Mouse (Mus musculus) induced T-regulatory cell, adult 2 months (primary cell): ENCODE data around the gene C1qb.

ENCODE experiments used
- DNase-seq: peaks from one replicate; pipeline ENCODE4 v3.0.0-alpha.2; 2012; ENCODE audit warnings: low read depth

C1qb gene

DNA sequence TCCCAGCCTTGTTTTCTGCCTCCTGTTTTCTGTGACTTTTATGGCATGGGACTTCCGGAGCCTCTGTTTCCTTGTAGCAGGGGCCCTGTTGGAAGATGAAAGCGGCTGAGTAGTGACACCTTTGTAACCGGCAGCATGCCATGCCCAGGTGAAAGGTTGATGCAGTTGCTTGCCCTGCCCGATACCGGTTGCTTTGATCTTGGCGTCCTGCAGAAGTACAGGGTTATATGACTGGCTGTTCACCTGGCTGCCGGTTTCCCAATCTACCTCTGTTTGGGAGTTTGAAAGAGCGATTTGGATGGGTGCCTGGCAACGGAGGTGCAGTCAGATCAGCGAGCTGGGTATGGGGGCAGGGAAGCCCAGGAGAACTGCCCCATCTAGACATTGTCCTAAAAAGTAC, 43.2 kb downstream of the C1qb start:
- no peak for DNase-seq

DNA sequence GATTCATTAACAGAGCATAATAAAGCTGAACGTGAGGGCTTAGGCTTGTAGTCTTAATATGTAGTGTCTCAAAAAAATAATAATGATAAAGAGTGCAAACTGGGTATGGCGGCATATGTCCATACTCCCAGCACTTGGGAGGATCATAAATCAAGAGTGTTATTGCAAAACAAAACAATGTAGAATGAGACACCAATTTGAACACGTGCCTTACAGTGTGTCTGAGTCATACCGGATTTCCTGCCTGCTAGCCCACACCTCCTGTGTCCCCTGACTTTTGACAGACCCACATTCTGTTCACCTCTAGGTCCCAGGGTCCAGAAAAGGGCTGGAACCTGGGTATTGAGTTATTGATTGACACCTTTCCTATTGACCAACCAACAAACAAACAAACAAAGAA, 44.0 kb downstream of the C1qb start:
- peak; percentile 20 for DNase-seq

DNA sequence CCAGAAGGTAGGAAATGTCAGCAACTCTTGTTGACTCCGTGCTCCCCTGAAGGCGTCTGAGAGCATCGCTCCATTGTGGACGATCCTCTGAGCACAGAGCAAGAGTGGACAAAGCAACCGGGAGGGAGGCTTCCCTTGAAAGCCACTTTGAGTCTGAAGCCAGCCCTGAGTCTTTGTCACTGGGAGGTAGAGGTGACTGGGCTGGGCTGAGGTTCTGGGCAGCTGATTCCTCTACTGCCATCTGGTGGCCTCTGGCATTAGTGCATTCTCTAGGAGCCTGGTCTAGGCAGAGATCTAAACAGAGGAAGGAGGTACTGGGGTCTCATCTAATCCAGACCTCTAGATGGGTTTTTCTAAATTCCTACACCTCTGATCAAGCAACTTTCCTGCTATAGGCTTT, 44.9 kb downstream of the C1qb start:
- DNase-seq = peak; percentile 79

DNA sequence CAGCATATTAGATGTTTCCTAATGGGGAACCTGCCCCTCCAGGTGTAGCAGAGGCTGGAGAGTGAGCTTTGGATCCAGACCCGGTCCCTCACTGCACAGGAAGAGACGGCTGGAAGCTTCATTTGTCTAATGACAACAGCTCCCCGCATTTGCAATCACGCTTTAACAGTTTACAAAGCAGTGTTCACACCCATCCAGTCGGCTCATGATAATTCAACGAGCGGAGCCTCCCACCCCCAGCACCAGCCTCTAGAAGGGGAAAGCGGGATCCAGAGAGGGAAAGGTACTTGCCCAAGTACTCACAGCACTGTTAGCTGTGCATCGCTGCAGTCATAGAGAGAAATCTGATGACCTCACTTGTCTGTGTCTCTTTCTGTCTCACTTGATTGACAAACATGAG, 47.5 kb downstream of the C1qb start:
- no peak for DNase-seq

DNA sequence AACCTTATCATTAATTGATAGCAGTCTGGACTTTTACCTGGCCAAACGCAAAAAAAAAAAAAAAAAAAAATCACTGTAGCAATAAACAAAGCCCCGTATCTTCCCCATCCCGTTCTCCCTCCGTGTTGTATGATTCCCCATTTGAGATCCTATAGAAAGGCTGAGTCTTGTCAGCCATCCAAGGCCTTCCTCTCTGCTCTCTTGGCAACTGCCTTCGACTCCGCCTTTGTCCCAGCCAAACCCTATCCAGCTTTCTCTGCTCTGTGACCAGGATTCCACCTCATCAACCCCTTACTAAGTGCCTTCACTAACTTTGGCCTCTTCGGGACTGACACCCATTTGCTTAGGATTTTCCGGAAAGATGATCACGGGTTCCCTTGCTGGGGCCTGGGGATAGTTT, 48.0 kb downstream of the C1qb start:
- DNase-seq = no peak

DNA sequence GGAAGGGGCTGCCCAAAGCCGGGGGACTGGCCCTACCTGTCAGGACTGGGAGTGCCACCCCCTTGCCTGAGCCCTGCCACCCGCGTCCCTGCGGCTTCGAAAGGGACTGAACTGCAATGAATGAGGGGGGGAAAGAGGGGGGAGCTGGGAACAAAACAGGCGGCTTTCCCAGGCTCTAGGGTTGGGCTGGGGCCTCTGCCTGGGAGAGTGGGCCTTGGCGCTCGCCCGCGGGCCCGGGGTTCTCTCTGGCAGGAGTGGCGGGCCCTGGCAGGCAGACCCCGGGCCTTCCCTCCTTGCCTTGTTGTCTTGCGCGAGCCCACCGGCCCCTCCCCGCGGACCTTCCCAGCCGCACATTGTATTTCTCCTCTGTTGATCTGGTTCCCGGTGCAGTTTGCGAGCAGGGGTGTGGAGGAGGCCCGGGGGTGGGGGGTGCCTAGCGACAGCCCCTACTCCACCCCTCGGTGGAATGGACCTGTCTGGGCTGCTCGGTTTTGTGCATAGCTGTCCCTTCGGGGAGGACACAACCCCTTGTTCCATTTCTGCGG, 49.5 kb downstream of the C1qb start:
- DNase-seq = no peak

DNA sequence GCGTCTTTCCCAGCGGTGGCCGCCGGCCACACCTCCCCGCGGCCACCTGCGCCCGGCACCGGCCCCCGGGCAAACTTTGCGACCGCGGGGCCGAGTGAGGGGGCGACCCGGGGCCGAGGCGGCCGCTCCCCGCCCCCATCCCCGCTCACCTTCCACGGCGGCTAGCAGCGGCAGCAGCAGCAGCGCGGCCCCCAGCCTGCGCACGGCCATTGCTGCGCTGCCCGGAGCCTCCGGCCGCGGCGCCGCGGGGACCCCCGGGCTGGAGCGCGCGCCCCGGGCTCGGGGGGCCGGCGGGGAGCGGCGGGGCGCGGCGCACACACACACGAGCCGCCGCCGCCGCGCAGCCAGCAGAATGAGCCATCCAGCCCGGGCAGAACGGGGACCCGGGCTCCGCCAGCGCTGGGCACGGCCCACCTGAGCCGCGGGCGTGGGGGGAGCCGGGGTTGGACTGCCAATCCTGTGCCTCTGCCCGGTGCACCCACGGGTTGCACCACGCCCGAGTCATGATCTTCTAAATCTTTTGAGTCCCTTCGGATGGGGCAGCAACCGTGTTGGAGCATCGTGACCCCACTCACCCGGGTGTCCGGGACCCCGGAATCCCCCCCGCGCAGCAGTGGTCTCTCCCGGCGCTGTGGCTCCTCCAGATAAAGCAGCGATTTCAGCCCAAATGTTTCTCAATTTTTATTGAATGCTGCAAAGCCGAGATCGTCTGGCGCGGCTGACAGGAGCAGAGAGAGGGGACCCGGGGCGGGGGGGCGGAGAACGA, 50.2 kb downstream of the C1qb start, which contains the start of gene Ephb2:
Ephb2 (minus strand) TSS at position 368 of the 766 bp plus-strand sequence.
- peak; percentile 50 for DNase-seq

DNA sequence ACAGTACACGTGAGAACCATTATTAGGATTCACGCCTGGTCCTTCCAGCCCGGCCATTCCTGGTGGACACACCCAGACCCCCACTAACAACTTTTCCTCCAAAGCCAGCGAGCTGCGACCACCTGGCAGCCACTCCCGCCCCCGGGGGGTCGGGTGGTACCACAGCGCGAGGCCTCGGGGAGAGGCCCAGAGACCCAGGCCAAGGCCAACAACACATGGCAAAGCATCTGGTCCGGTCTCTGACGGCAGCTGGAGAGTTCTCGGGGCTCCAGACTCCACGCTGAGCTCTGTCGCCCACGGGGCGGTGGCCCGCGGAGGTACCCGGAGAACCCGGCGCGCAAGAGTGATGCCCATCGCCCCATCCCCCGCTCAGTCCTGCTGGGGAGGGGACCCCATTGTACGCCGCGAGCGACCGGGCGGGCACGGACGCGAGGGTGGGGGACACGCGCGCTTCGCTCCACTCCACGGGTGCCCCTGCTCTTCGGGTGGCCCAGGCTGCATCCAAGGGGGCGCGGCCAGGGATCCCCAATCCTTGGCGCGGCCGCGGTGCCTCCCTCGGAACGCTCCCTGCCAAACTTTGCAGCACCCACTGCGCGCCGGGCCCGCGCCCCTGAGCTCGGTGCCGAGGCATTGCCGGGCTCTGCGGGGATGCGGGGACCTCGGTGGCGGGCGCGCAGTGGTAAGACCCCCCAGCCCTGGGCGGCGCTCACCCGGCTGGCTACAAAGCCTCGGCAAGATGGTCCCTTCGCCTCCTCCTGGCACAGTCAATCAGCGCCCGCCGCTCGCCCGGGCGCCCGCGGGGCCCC, 51.0 kb downstream of the C1qb start:
- no peak for DNase-seq

DNA sequence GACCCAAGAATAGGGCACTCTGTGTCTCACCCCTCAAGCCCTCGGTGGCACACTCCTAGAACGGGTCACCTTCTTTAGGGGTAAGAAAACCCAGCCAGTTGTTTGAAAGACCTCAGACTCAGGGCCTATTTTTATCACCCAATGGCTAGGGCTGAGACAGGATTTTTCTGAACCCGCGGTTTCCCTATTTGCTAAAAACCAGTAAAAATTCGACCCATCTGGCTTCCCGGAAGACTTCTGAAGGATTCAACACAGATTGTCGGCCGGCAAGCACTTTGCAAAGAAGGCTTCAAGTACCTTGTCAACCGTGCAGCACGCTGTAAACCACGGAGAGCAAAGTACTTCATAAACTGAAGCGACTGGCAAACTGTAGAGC, 51.6 kb downstream of the C1qb start:
- no peak for DNase-seq

DNA sequence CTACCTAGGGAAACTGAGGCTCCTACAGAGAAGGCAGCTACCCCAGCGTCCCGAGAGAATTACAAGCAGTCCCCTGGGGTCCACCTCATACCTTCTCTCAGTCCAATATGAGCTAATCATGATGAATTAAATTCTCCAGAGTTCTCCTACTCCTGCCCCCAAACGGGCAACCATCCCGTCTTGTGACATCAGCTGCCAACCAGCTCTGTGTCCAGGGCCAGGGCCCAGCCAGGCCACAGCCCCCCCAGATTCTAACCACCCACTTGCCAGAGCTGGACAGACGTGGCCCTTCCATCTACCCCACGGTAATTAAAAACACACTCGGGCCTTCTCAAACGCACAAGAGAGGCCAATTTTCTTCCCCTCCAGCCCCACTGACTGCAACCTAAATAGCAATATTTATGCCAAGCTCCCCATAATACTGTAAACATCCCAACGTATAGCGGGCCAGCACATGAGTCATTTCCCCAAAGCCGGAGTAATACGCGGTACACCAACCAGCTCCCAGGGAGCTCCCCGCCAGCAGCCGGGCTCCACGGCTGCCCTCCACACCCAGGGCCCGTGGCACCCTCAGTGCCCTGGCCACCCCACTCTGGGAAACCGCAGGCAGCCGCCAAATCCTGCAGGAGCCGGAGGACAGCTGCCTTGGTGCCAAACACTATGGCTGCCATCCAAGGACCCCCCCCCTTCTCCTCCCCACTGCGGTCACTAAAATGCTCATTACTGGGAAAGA, 52.2 kb downstream of the C1qb start:
- DNase-seq = no peak

DNA sequence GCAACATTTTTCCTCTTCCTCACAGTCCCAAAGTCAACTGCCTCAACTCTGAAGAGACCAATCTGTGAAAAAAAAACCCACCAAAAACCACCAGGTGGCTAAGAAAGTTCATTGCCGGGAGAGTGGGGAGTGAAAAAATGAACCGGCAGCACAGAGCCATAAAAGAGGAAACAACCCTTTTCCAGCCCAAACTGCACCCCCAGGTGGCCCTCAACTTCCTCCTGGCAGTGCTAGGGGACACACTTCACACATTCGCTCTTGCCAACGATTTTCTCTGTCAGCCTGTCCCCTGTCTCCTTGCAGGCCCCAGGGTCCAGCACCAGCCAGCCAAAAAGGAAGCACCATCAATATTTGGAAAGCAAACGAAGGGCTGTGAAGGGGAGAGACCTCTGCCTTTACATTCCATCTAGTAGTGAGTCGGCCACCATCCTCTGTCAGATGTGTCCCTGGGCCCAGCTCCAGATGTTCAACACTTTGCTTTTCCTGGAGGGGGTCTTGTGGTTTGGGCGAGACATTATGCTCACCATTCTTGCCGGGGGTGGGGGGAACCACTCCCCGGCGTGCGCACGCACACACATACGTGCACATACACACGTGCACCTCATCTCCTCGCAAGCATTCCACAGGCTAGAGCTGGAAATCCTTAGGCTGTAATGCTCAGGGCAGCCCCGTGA, 53.3 kb downstream of the C1qb start:
- no peak for DNase-seq

DNA sequence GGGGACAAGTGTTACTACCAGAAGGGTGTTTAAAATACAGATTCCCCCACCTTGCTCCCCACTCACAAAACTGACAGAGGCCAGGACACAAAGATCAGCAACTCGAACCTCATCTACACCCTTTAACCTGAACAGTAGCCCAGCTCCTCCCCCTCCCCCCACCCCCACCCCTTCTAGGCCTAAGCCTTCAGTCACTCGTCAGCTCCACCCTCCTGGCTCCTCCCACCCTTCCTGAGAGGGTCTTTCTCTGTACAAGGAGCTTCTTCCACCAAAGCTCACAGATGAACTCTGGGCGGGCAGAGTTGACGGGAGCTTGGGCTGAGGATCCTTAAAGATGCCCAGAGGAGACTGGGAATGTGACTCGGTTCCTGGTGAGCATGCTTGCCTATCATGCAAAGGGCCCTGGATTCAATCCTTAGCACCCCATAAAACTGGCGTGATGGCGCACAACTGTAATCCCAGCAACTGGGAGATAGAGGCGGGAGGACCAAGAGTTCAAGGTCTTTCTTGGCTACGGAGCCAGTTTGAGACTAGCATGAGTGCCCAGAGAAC, 55.6 kb downstream of the C1qb start:
- DNase-seq = no peak
